Comparison of ENCODE assay signal across 10 mouse cellular contexts in the genomic region with DNA sequence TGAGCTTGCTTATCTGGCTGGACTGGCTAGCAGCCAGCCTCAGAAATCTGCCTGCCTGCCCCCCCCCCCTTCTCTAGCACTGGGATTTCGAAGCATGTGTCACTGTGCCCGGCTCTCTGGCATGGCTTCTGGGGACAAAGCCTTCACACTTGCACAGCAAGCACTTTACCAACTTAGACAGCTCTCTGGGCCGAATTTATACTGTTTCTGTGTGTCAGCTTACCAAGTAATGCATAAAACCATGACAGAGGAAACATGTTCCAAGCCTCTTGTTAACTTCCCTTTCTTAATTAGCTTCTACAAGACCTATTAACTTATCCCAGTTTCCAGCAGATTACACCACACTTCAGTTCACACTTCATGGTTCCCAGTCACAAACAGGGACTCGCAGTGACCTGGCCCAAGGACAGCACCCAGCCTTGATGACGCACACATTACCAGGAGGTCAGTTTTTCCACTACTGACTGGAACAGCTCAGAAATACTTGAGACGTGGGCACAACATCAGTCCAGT.
A peak's percentile ranks its signal among the peaks of the same experiment; 100 is the strongest.
DNase-seq lines count a peak whose midpoint lies in the region; ATAC-seq lines count a peak whose summit lies in the region.
"Had no signal": no experiment of that assay in that cellular context is flagged by ENCODE, and none has a peak within 500 bp of the region (broad histone marks: within the 10 kb centered on the region; RNA-seq: fewer than 3 reads in every experiment).

No protein-coding gene starts in this region.

- no peak overlapping the region for H3K27ac ChIP-seq in midbrain, embryonic 14.5 days (replicated peaks; ENCODE audit: low read depth, low read length)
- no peak overlapping the region for H3K27ac ChIP-seq in midbrain, embryonic 11.5 days (ENCODE audit: low read depth, low read length)
- no peak overlapping the region for H3K27ac ChIP-seq in forebrain, embryonic 16.5 days (ENCODE audit: low read length)
- H3K27ac ChIP-seq in heart, embryonic 15.5 days = peak overlapping the region; percentile 67
- H3K27ac ChIP-seq: hindbrain, embryonic 10.5 days; liver, embryonic 15.5 days had no signal

- ATAC-seq in midbrain, embryonic 14.5 days (ENCODE audit: low FRiP score, low TSS enrichment) = no peak
- ATAC-seq in midbrain, embryonic 11.5 days (ENCODE audit: low FRiP score) = no peak
- ATAC-seq in forebrain, embryonic 16.5 days = peak; percentile 64; the same call in 1 of the 2 replicates
- ATAC-seq in heart, embryonic 15.5 days (replicated peaks; ENCODE audit: insufficient number of reproducible peaks, insufficient read depth, low FRiP score, low read depth) = peak; percentile 75

- H3K36me3 ChIP-seq in midbrain, embryonic 14.5 days (ENCODE audit: control insufficient read depth, insufficient read depth, low read length) = no peaks in the 10 kb centered on the region
- H3K36me3 ChIP-seq in midbrain, embryonic 11.5 days (ENCODE audit: control insufficient read depth, insufficient read depth, low read length) = no peaks in the 10 kb centered on the region
- H3K36me3 ChIP-seq in forebrain, embryonic 16.5 days (ENCODE audit: control insufficient read depth, insufficient read depth) = no peaks in the 10 kb centered on the region
- H3K36me3 ChIP-seq in heart, embryonic 15.5 days = no peaks in the 10 kb centered on the region
- H3K36me3 ChIP-seq: hindbrain, embryonic 10.5 days; liver, embryonic 15.5 days had no signal

- DNase-seq in midbrain, embryonic 14.5 days = peak; percentile 50
- no peak for DNase-seq in midbrain, embryonic 11.5 days (ENCODE audit: low spot score, missing footprints)
- DNase-seq in lung, postnatal 36 days = peak; percentile 71
- no peak for DNase-seq in spleen, postnatal 10 days (ENCODE audit: low spot score in 2 of 2)
- no peak for DNase-seq in yolk sac, embryonic 10.5 days (ENCODE audit: low spot score)
- no peak for DNase-seq in left cerebral cortex, postnatal 14 days (ENCODE audit: low spot score in 2 of 2)

- H3K4me3 ChIP-seq in midbrain, embryonic 14.5 days (replicated peaks; ENCODE audit: low read depth, low read length) = no peak overlapping the region
- H3K4me3 ChIP-seq in midbrain, embryonic 11.5 days (ENCODE audit: low read depth, low read length) = no peak overlapping the region
- H3K4me3 ChIP-seq in forebrain, embryonic 16.5 days (replicated peaks; ENCODE audit: low read length) = no peak overlapping the region
- H3K4me3 ChIP-seq in heart, embryonic 15.5 days = no peak overlapping the region
- H3K4me3 ChIP-seq: hindbrain, embryonic 10.5 days; liver, embryonic 15.5 days had no signal

- 80% methylated on average over 6 of the region's 6 CpGs for WGBS in midbrain, embryonic 14.5 days
- whole genome bisulfite sequencing in midbrain, embryonic 11.5 days = 83% methylated on average over 6 of the region's 6 CpGs
- 39% methylated on average over 6 of the region's 6 CpGs for WGBS in forebrain, embryonic 16.5 days
- WGBS in heart, embryonic 15.5 days = 20% methylated on average over 6 of the region's 6 CpGs

- H3K4me1 ChIP-seq in midbrain, embryonic 14.5 days (ENCODE audit: control insufficient read depth, insufficient read depth, low read length) = no peaks in the 10 kb centered on the region
- no peaks in the 10 kb centered on the region for H3K4me1 ChIP-seq in midbrain, embryonic 11.5 days (ENCODE audit: control insufficient read depth, insufficient read depth, low read length)
- H3K4me1 ChIP-seq in forebrain, embryonic 16.5 days (replicated peaks; ENCODE audit: control insufficient read depth, insufficient read depth, low read length) = 0 out of 2 replicates have a peak, but pooled peaks cover 5% of the 10 kb centered on the region
- H3K4me1 ChIP-seq in heart, embryonic 15.5 days (replicated peaks) = peaks cover 28% of the 10 kb centered on the region
- H3K4me1 ChIP-seq: hindbrain, embryonic 10.5 days; liver, embryonic 15.5 days had no signal

- no peak overlapping the region for H3K9ac ChIP-seq in midbrain, embryonic 14.5 days (replicated peaks; ENCODE audit: low read length)
- H3K9ac ChIP-seq in midbrain, embryonic 11.5 days (ENCODE audit: low read length) = no peak overlapping the region
- H3K9ac ChIP-seq in forebrain, embryonic 16.5 days (replicated peaks; ENCODE audit: low read depth, low read length) = no peak overlapping the region
- no peak overlapping the region for H3K9ac ChIP-seq in heart, embryonic 15.5 days
- H3K9ac ChIP-seq: liver, embryonic 15.5 days had no signal

- H3K4me2 ChIP-seq in midbrain, embryonic 14.5 days (ENCODE audit: low read length) = no peak overlapping the region
- H3K4me2 ChIP-seq in midbrain, embryonic 11.5 days = no peak overlapping the region
- H3K4me2 ChIP-seq in forebrain, embryonic 16.5 days (ENCODE audit: low read length) = no peak overlapping the region
- no peak overlapping the region for H3K4me2 ChIP-seq in heart, embryonic 15.5 days
- H3K4me2 ChIP-seq: liver, embryonic 15.5 days had no signal

- no peaks in the 10 kb centered on the region for H3K27me3 ChIP-seq in midbrain, embryonic 14.5 days (ENCODE audit: control insufficient read depth, insufficient read depth, low read length)
- no peaks in the 10 kb centered on the region for H3K27me3 ChIP-seq in midbrain, embryonic 11.5 days (ENCODE audit: control insufficient read depth, insufficient read depth, low read length)
- no peaks in the 10 kb centered on the region for H3K27me3 ChIP-seq in forebrain, embryonic 16.5 days (replicated peaks; ENCODE audit: control insufficient read depth, insufficient read depth, low read length)
- H3K27me3 ChIP-seq in heart, embryonic 15.5 days = no peaks in the 10 kb centered on the region
- H3K27me3 ChIP-seq: liver, embryonic 15.5 days had no signal

- no peaks in the 10 kb centered on the region for H3K9me3 ChIP-seq in midbrain, embryonic 14.5 days (ENCODE audit: control insufficient read depth, low read length)
- no peaks in the 10 kb centered on the region for H3K9me3 ChIP-seq in midbrain, embryonic 11.5 days (ENCODE audit: control insufficient read depth, low read length)
- no peaks in the 10 kb centered on the region for H3K9me3 ChIP-seq in forebrain, embryonic 16.5 days (ENCODE audit: control insufficient read depth, low read length)
- no peaks in the 10 kb centered on the region for H3K9me3 ChIP-seq in heart, embryonic 15.5 days (replicated peaks)
- H3K9me3 ChIP-seq: hindbrain, embryonic 10.5 days; liver, embryonic 15.5 days had no signal

- intact Hi-C loops in left cerebral cortex, postnatal 14 days (cut with DNase I) = no loop called here

Comparison
In these comparisons a context has a peak if more than half of its experiments do, and no peak if none do; other contexts are left out.
1. DNase-seq: peak in midbrain, embryonic 14.5 days (single experiment) and lung, postnatal 36 days (single experiment); none in midbrain, embryonic 11.5 days (single experiment), spleen, postnatal 10 days (0 of 2), yolk sac, embryonic 10.5 days (single experiment) and left cerebral cortex, postnatal 14 days (0 of 2).
2. ATAC-seq: peak in forebrain, embryonic 16.5 days (single experiment) and heart, embryonic 15.5 days (single experiment); none in midbrain, embryonic 14.5 days (single experiment) and midbrain, embryonic 11.5 days (single experiment).